Mouse (Mus musculus): ENCODE measurements at regions not wholly inside any gene's neighbourhood (a gene's known extent, or its start where the extent isn't known, plus 50 kb on each side); places are given as distances from the start of the nearest gene placed in this dataset.

DNA sequence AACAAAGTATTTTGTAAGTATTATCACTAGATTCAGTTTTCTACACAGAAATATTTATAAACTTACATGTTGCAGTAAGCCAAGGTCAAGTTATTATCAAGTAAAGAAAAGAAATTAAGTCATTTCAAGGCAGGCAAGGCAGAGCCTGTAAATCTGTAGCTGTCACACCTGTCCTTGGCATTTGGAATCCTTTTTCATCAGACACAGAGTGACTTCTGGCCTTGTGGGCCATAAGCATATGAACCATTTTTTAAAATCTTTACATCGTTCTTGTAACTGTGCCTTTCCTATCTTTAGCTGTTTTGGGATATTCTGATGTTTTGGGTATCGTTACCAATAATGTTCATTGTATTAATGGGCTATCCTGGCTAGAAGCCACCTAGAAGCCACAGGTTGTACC, 76.7 kb upstream of the Frmd4a start:
- TF ChIP-seq CTCF (IDR thresholded peaks at IDR 0.05; ENCODE audit: low read depth) (no peak), EP300 (IDR thresholded peaks at IDR 0.05; ENCODE audit: low read depth) (no peak)
